9 mouse cellular contexts compared by ENCODE assay signal in genomic region chr12:117155307-117156220, GRCm38 (mm10).
DNase-seq lines count a peak whose midpoint lies in the region; ATAC-seq and TF ChIP-seq lines count a peak whose summit lies in the region.
"Had no signal": no experiment of that assay in that cellular context is flagged by ENCODE, and none has a peak within 500 bp of the region (broad histone marks: within the 10 kb centered on the region; RNA-seq: fewer than 3 reads in every experiment).

No protein-coding gene starts in this region.

- peaks cover 14% of the 10 kb centered on the region for H3K4me1 ChIP-seq in heart, embryonic 11.5 days (ENCODE audit: control insufficient read depth, insufficient read depth, low read length)
- peaks cover 17% of the 10 kb centered on the region for H3K4me1 ChIP-seq in embryonic facial prominence, embryonic 11.5 days (ENCODE audit: control insufficient read depth, insufficient read depth, low read length)
- peaks cover 80% of the 10 kb centered on the region for H3K4me1 ChIP-seq in hindbrain, embryonic 15.5 days (replicated peaks)

- no peak overlapping the region for H3K9ac ChIP-seq in heart, embryonic 11.5 days (ENCODE audit: low read depth, low read length)
- H3K9ac ChIP-seq in embryonic facial prominence, embryonic 11.5 days (replicated peaks; ENCODE audit: low read length), result peak overlapping the region; percentile 70
- H3K9ac ChIP-seq in hindbrain, embryonic 15.5 days, result peak overlapping the region; percentile 80

- no peak for DNase-seq in heart, adult 9 months (ENCODE audit: low spot score in 2 of 2)
- peak; percentile 37 for DNase-seq in embryonic facial prominence, embryonic 11.5 days (ENCODE audit: low spot score)
- DNase-seq in urinary bladder, postnatal 4 days (ENCODE audit: low spot score in 2 of 2), result no peak
- DNase-seq in kidney, adult 9 months, result no peak

- H3ac ChIP-seq in myocyte (ENCODE audit: control insufficient read depth, insufficient read length), result no peak overlapping the region

- H3K36me3 ChIP-seq in heart, embryonic 11.5 days (ENCODE audit: control insufficient read depth, insufficient read depth, low read length), result no peaks in the 10 kb centered on the region
- no peaks in the 10 kb centered on the region for H3K36me3 ChIP-seq in embryonic facial prominence, embryonic 11.5 days (replicated peaks; ENCODE audit: control insufficient read depth, insufficient read depth, low read depth, low read length)
- no peaks in the 10 kb centered on the region for H3K36me3 ChIP-seq in hindbrain, embryonic 15.5 days
- H3K36me3 ChIP-seq in myocyte (ENCODE audit: control insufficient read depth, insufficient read depth), result no peaks in the 10 kb centered on the region

- TF ChIP-seq POLR2A in myocyte (IDR thresholded peaks at IDR 0.05; ENCODE audit: insufficient read length, low read depth), result no peak

- H3K27ac ChIP-seq in heart, embryonic 11.5 days (ENCODE audit: low read depth, low read length), result no peak overlapping the region
- peak overlapping the region; percentile 44; the same call in 1 of the 2 replicates for H3K27ac ChIP-seq in embryonic facial prominence, embryonic 11.5 days (replicated peaks; ENCODE audit: low read depth, low read length)
- H3K27ac ChIP-seq in hindbrain, embryonic 15.5 days (replicated peaks), result peak overlapping the region; percentile 90

- 2% methylated on average over 33 of the region's 33 CpGs for WGBS in heart, embryonic 11.5 days (ENCODE audit: insufficient replicate concordance)
- 2% methylated on average over 33 of the region's 33 CpGs for WGBS in embryonic facial prominence, embryonic 11.5 days
- WGBS in hindbrain, embryonic 15.5 days, result 2% methylated on average over 33 of the region's 33 CpGs

- H3K27me3 ChIP-seq in heart, embryonic 11.5 days (ENCODE audit: control insufficient read depth, insufficient read depth, low read length), result peaks cover 94% of the 10 kb centered on the region
- H3K27me3 ChIP-seq in embryonic facial prominence, embryonic 11.5 days (ENCODE audit: control insufficient read depth, insufficient read depth, low read length), result peaks cover 78% of the 10 kb centered on the region
- peaks cover 25% of the 10 kb centered on the region for H3K27me3 ChIP-seq in hindbrain, embryonic 15.5 days
- H3K27me3 ChIP-seq in myocyte (ENCODE audit: control insufficient read depth, insufficient read depth, insufficient read length), result no peaks in the 10 kb centered on the region

- no peaks in the 10 kb centered on the region for H3K79me2 ChIP-seq in myocyte (ENCODE audit: control insufficient read depth, insufficient read depth)

- no peak for ATAC-seq in heart, embryonic 11.5 days (replicated peaks; ENCODE audit: insufficient number of reproducible peaks, low FRiP score, low TSS enrichment)
- ATAC-seq in embryonic facial prominence, embryonic 11.5 days (replicated peaks; ENCODE audit: insufficient number of reproducible peaks, low FRiP score, low TSS enrichment, low read depth), result no peak
- no peak for ATAC-seq in hindbrain, embryonic 15.5 days (ENCODE audit: low FRiP score, low read depth)
- ATAC-seq in megakaryocyte, adult 5-6 weeks (ENCODE audit: poor library complexity, severe bottlenecking), result no peak
- ATAC-seq: intestine, postnatal 0 days had no signal

- no peak overlapping the region for H3K4me2 ChIP-seq in heart, embryonic 11.5 days
- H3K4me2 ChIP-seq in embryonic facial prominence, embryonic 11.5 days (ENCODE audit: low read depth, low read length), result peak overlapping the region; percentile 32
- peak overlapping the region; percentile 90 for H3K4me2 ChIP-seq in hindbrain, embryonic 15.5 days
- H3K4me2 ChIP-seq in myocyte (ENCODE audit: low read depth), result peak overlapping the region; percentile 88

- no peaks in the 10 kb centered on the region for H3K9me3 ChIP-seq in heart, embryonic 11.5 days (replicated peaks; ENCODE audit: control insufficient read depth, low read length)
- H3K9me3 ChIP-seq in embryonic facial prominence, embryonic 11.5 days (replicated peaks; ENCODE audit: control insufficient read depth, low read length), result no peaks in the 10 kb centered on the region
- no peaks in the 10 kb centered on the region for H3K9me3 ChIP-seq in hindbrain, embryonic 15.5 days

- H3K4me3 ChIP-seq in heart, embryonic 11.5 days (ENCODE audit: low read depth, low read length), result peak overlapping the region; percentile 11
- H3K4me3 ChIP-seq in embryonic facial prominence, embryonic 11.5 days (ENCODE audit: low read depth, low read length), result peak overlapping the region; percentile 62
- H3K4me3 ChIP-seq in hindbrain, embryonic 15.5 days, result peak overlapping the region; percentile 74
- peak overlapping the region; percentile 38 for H3K4me3 ChIP-seq in myocyte

TF ChIP-seq in myocyte, 11 proteins besides CTCF, POLR2A, EP300 and RAD21:
- no peak for TF ChIP-seq MAX (IDR thresholded peaks at IDR 0.05; ENCODE audit: low read depth)
- no peak for TF ChIP-seq REST (IDR thresholded peaks at IDR 0.05; ENCODE audit: insufficient read depth, insufficient read length)
- no peak for TF ChIP-seq SRF (IDR thresholded peaks at IDR 0.05; ENCODE audit: control insufficient read depth, insufficient read length, low read depth)
- TF ChIP-seq TCF12 (IDR thresholded peaks at IDR 0.05; ENCODE audit: insufficient read depth, poor library complexity, severe bottlenecking), result no peak
- TF ChIP-seq POLR2AphosphoS2 (IDR thresholded peaks at IDR 0.05; ENCODE audit: insufficient read length, low read depth), result no peak
- no peak for TF ChIP-seq CEBPB (IDR thresholded peaks at IDR 0.05; ENCODE audit: insufficient read depth, poor library complexity, severe bottlenecking)
- no peak for TF ChIP-seq TCF3 (IDR thresholded peaks at IDR 0.05; ENCODE audit: insufficient read length, low read depth)
- TF ChIP-seq USF1 (IDR thresholded peaks at IDR 0.05; ENCODE audit: low read depth), result no peak
- TF ChIP-seq MYOD1 (IDR thresholded peaks at IDR 0.05; ENCODE audit: control insufficient read depth in 1 of 3, insufficient read length in 2 of 3, low read depth in 2 of 3), result no peak
- no peak for TF ChIP-seq E2F4 (IDR thresholded peaks at IDR 0.05; ENCODE audit: insufficient read depth)
- no peak for TF ChIP-seq MYOG (IDR thresholded peaks at IDR 0.05; ENCODE audit: control insufficient read depth in 1 of 3, insufficient read depth in 1 of 3, insufficient read length in 2 of 3, low read depth in 2 of 3)

Comparison
In these comparisons a context has a peak if more than half of its experiments do, and no peak if none do; other contexts are left out.
1. H3K4me3 ChIP-seq: peak in every context shown above with its lines; median percentile 74 in hindbrain, embryonic 15.5 days; 62 in embryonic facial prominence, embryonic 11.5 days; 38 in myocyte; 11 in heart, embryonic 11.5 days.